Mouse (Mus musculus) neural tube, embryonic 11.5 days (tissue): ENCODE data around the gene Calm3. TPM values are rescaled to one million over a fixed set of nuclear protein-coding genes. Genes with fewer than 3 reads are reported as not detected.

Source experiments
- ATAC-seq: fragments of 200-750 bp; cut with Nextera tagmentation; 2 replicates; pipeline ENCODE4 v1.8.0; 2017; ENCODE audit warnings: moderate number of reproducible peaks, mild to moderate bottlenecking, moderate TSS enrichment, moderate library complexity; ENCODE audit not compliant: insufficient read depth, low FRiP score, low TSS enrichment
- DNase-seq: peaks from one replicate; pipeline ENCODE4 v3.0.0-alpha.2; 2015; ENCODE audit warnings: low spot score
- H3K27ac ChIP-seq: fragments of 300-500 bp; sonication (generic); 2 replicates; pipeline ENCODE4 v1.5.1; 2014; ENCODE audit warnings: low read depth, mild to moderate bottlenecking, low read length
- H3K27me3 ChIP-seq: fragments of 300-500 bp; sonication (generic); 2 replicates; pipeline ENCODE4 v1.6.1; 2014; ENCODE audit warnings: mild to moderate bottlenecking, low read length, mixed read lengths; ENCODE audit not compliant: control insufficient read depth, insufficient read depth
- H3K36me3 ChIP-seq: fragments of 300-500 bp; sonication (generic); 2 replicates; pipeline ENCODE4 v1.6.1; 2014; ENCODE audit warnings: mild to moderate bottlenecking, low read length, moderate library complexity, mixed read lengths; ENCODE audit not compliant: control insufficient read depth, insufficient read depth
- H3K4me1 ChIP-seq: fragments of 300-500 bp; sonication (generic); 2 replicates; pipeline ENCODE4 v1.6.1; 2014; ENCODE audit warnings: low read length, mixed read lengths; ENCODE audit not compliant: control insufficient read depth, insufficient read depth
- H3K4me2 ChIP-seq: fragments of 300-500 bp; sonication (generic); 2 replicates; pipeline ENCODE4 v1.6.1; 2014; ENCODE audit warnings: low read depth, mild to moderate bottlenecking, moderate library complexity
- H3K4me3 ChIP-seq: fragments of 300-500 bp; sonication (generic); 2 replicates; pipeline ENCODE4 v1.5.1; 2014; ENCODE audit warnings: low read depth, low read length
- H3K9ac ChIP-seq: fragments of 300-500 bp; sonication (generic); 2 replicates; pipeline ENCODE4 v1.6.1; 2014; ENCODE audit warnings: mild to moderate bottlenecking, low read length
- H3K9me3 ChIP-seq: fragments of 300-500 bp; sonication (generic); 2 replicates; pipeline ENCODE4 v1.6.1; 2016; ENCODE audit warnings: low read length; ENCODE audit not compliant: control insufficient read depth
- WGBS: fragments of 180-500 bp; shearing (Covaris S2); extraction: QIAGEN DNeasy Blood & Tissue Kit; methylation state at CpG from one replicate; pipeline ENCODE4 v1.1.7; 2014; 5-methylcytosine and 5-hydroxymethylcytosine counted together
- polyA plus RNA-seq: library from polyadenylated mRNA; unstranded; fragments of >200 nt; fragmentation: Nextera tagmentation; extraction: Ambion mirVana; gene quantifications from 2 replicates; pipeline ENCODE4 v1.2.1, GENCODE M21; 2014

Gene Calm3
- polyA plus RNA-seq, 1 experiment from 2014 or later: 263 TPM

DNA sequence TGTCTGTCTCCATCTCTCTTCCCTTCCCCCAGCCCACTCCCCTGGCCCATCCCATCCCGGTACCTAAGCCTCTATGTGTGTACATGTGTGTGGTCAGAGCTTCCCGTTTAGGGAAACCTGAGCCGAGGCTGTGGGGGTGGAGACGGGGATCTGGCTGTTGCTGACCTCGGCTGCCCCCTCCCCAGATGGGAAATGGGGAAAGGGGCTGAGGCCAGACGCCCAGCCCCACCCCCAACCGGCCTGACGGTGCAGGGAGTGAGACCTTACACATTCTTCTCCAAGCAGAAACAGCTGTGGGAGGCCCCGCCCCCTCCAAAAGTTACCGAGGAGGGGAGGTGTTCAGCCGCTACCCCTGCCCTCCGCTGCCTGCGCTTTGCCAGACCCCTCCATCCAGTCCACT is 47.3 kb downstream of the Calm3 start:
- no peak for ATAC-seq
- Histone ChIP-seq H3K9ac (peak overlapping the region; percentile 19), H3K4me2 (peak overlapping the region; percentile 85), H3K4me3 (peak overlapping the region; percentile 74), H3K27me3 (no peaks in the 10 kb centered on the region), H3K27ac (no peak overlapping the region), H3K9me3 (no peaks in the 10 kb centered on the region), H3K36me3 (no peaks in the 10 kb centered on the region), H3K4me1 (peaks cover 15% of the 10 kb centered on the region)
- peak; percentile 81 for DNase-seq
- WGBS: 2% methylated on average over 13 of the region's 13 CpGs

- peak overlapping the region; percentile 78; the same call in 1 of the 2 replicates for H3K9ac ChIP-seq
- no peaks in the 10 kb centered on the region for H3K9me3 ChIP-seq
- peaks cover 15% of the 10 kb centered on the region for H3K4me1 ChIP-seq
- whole genome bisulfite sequencing: 9% methylated on average over 11 of the region's 11 CpGs
- H3K4me2 ChIP-seq: peak overlapping the region; percentile 85
- H3K27ac ChIP-seq: peak overlapping the region; percentile 24; the same call in 1 of the 2 replicates
- H3K4me3 ChIP-seq: peak overlapping the region; percentile 74
- no peaks in the 10 kb centered on the region for H3K36me3 ChIP-seq
- DNase-seq (no peak), ATAC-seq (no peak)
- H3K27me3 ChIP-seq: no peaks in the 10 kb centered on the region
These were observed 47.9 kb downstream of the Calm3 start for GRCm38 (mm10) chr7:16876006-16876405.

DNA sequence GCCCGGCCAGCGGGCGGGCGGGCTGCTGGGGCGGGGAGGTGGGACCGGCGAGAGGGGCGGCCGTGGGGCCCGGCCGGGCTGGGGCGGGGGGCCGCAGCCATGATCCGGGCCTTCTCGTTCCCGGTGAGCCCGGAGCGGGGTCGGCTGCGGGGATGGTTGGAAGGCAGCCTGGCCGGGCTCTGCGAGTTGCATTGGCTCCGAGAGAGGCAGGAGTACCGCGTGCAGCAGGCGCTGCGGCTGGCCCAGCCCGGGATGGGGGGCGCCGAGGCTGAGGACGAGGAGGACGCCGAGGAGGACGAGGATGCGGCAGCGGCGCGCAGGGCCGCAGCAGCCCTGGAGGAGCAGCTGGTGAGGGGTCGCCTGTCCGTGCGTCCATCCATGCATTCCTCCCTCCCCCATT is 48.6 kb downstream of the Calm3 start:
- Histone ChIP-seq H3K9ac (peak overlapping the region; percentile 78), H3K4me1 (peaks cover 9% of the 10 kb centered on the region), H3K4me3 (peak overlapping the region; percentile 74), H3K27me3 (no peaks in the 10 kb centered on the region), H3K27ac (peak overlapping the region; percentile 74), H3K9me3 (no peaks in the 10 kb centered on the region), H3K36me3 (no peaks in the 10 kb centered on the region), H3K4me2 (peak overlapping the region; percentile 85)
- DNase-seq (no peak), ATAC-seq (peak; percentile 28)
- 2% methylated on average over 25 of the region's 42 CpGs for WGBS

DNA sequence AGATGAGACGGTGACA is 48.8 kb downstream of the Calm3 start, which contains the start of gene Dact3:
Gene Dact3 (plus strand): TSS at position 8 of the 16 bp plus-strand sequence.
- Histone ChIP-seq H3K4me2 (peak within 1 kb of the TSS; percentile 85), H3K9me3 (no peaks in the 10 kb centered on the region), H3K9ac (peak within 1 kb of the TSS; percentile 78), H3K27me3 (no peaks in the 10 kb centered on the region), H3K4me1 (peaks cover 6% of the 10 kb centered on the region), H3K4me3 (peak within 1 kb of the TSS; percentile 74), H3K36me3 (no peaks in the 10 kb centered on the region), H3K27ac (peak within 1 kb of the TSS; percentile 74)
- DNase-seq: no peak
- no peak for ATAC-seq
- 0% methylated on average over 1 of the region's 1 CpGs for WGBS

DNA sequence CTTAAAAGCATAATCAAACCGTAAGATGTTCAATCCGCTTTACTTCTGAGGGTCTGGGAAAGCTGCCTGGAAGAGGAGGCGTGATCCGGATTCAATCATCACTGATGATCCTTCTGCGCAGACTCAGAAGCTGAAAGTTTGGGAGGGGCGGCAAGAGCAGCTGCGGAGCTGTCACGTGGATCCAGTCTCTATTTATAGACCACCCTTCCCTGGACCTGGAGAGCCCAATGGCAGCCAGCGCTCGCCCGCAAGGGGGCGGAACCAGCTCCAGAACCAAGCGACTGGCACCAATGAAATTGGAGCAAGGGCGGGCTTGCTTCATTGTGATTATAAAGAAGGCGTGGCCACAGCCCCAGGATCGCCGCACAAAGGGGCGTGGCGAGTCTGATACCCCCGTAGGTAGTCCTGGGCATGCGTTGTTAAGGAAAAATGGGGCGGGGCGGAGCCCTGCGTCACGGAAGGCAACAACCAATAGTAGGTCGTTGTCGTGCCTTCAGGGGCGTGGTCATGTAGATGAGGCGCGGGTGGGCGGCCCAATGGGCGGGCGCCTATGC is 49.1 kb downstream of the Calm3 start:
- H3K9ac ChIP-seq: peak overlapping the region; percentile 78; the same call in 1 of the 2 replicates
- peak overlapping the region; percentile 74 for H3K4me3 ChIP-seq
- H3K27me3 ChIP-seq: no peaks in the 10 kb centered on the region
- ATAC-seq (peak; percentile 95), DNase-seq (peak; percentile 100)
- peak overlapping the region; percentile 85 for H3K4me2 ChIP-seq
- no peaks in the 10 kb centered on the region for H3K36me3 ChIP-seq
- H3K4me1 ChIP-seq: peaks cover 5% of the 10 kb centered on the region
- no peaks in the 10 kb centered on the region for H3K9me3 ChIP-seq
- H3K27ac ChIP-seq: peak overlapping the region; percentile 28; the same call in 1 of the 2 replicates
- under 1% methylated on average over 30 of the region's 33 CpGs for WGBS

DNA sequence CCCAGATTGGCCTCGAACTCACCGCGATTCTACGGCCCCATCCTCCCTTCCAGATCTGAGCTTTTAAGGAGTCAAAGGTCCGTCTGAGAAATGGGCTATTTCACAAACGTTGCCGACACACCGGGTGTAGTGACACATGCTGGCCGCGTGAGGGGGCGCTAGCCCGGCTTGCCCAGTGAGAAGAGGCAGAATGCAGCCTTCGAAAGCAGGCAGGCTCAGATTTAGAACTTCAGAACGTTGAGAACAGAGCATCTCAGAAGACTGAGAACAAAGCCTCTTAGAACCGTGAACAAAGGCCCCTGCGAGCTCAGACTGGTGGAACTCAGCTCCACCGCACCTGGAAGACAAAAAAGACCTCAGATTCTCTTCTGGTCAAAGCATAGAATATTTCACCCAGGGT is 49.7 kb downstream of the Calm3 start:
- WGBS: 5% methylated on average over 17 of the region's 17 CpGs
- Histone ChIP-seq H3K9ac (no peak overlapping the region), H3K9me3 (no peaks in the 10 kb centered on the region), H3K27ac (peak overlapping the region; percentile 28; the same call in 1 of the 2 replicates), H3K36me3 (no peaks in the 10 kb centered on the region), H3K27me3 (no peaks in the 10 kb centered on the region), H3K4me1 (peaks cover 5% of the 10 kb centered on the region), H3K4me2 (peak overlapping the region; percentile 21), H3K4me3 (peak overlapping the region; percentile 2; the same call in 1 of the 2 replicates)
- peak; percentile 73 for DNase-seq
- no peak for ATAC-seq

DNA sequence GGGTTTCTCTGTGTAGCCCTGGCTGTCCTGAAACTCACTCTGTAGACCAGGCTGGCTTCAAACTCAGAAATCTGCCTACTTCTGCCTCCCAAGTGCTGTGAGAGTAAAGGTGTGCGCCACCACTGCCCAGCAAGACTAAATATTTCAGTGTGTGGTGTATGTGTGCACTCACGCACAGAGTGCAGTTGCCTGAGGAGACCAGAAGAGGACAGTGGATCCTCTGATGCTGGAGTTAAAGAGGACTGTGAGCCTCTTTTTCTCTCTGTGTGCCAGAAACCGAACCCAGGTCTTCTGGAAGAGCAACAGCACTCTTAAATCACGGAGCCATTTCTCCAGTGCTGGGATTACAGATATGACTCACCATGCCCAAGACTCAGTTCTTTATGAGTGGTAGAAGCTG is 50.5 kb downstream of the Calm3 start:
- DNase-seq: no peak
- H3K4me3 ChIP-seq: no peak overlapping the region
- no peak overlapping the region for H3K9ac ChIP-seq
- no peak overlapping the region for H3K27ac ChIP-seq
- no peak overlapping the region for H3K4me2 ChIP-seq
- ATAC-seq: no peak
- H3K36me3 ChIP-seq: no peaks in the 10 kb centered on the region
- H3K27me3 ChIP-seq: no peaks in the 10 kb centered on the region
- no peaks in the 10 kb centered on the region for H3K9me3 ChIP-seq
- H3K4me1 ChIP-seq: peaks cover 5% of the 10 kb centered on the region
- 90% methylated on average over 4 of the region's 4 CpGs for WGBS

GRCm38 (mm10) chr7:16872478-16872877 is 51.4 kb downstream of the Calm3 start:
- ATAC-seq (no peak), DNase-seq (no peak)
- Histone ChIP-seq H3K27ac (no peak overlapping the region), H3K4me2 (no peak overlapping the region), H3K9me3 (no peaks in the 10 kb centered on the region), H3K27me3 (no peaks in the 10 kb centered on the region), H3K4me1 (peaks cover 5% of the 10 kb centered on the region), H3K4me3 (no peak overlapping the region), H3K9ac (no peak overlapping the region), H3K36me3 (no peaks in the 10 kb centered on the region)
- 92% methylated on average over 9 of the region's 9 CpGs for WGBS

DNA sequence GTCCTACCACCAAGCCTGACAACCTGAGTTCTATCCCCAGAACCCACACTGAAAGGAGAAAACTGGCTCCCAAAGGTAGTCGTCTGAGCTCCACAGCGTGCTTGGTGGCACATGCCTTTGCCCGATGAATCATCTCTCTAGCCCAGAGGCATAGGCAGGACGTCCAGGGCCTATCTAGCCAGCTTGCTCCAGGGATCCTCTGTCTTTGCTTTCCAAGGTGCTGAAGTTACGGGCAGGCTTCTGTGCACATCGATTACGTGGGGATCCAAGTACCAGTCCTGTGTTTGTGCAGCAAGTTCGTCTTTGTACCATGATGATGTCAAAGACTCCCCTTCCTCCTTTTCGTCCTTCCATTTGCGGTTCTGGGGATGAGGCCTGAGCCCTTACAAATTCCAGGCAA is 52.3 kb downstream of the Calm3 start:
- no peaks in the 10 kb centered on the region; the same call in 1 of the 2 replicates for H3K4me1 ChIP-seq

More for the DNA sequence above, 52.3 kb downstream of the Calm3 start:
- H3K27ac ChIP-seq: no peak overlapping the region
- H3K36me3 ChIP-seq: no peaks in the 10 kb centered on the region
- no peak for ATAC-seq
- no peaks in the 10 kb centered on the region for H3K27me3 ChIP-seq
- no peaks in the 10 kb centered on the region for H3K9me3 ChIP-seq
- WGBS: 79% methylated on average over 10 of the region's 10 CpGs
- H3K4me2 ChIP-seq: no peak overlapping the region
- H3K9ac ChIP-seq: no peak overlapping the region
- no peak for DNase-seq
- no peak overlapping the region for H3K4me3 ChIP-seq
